Mouse (Mus musculus): ENCODE results near the gene Gfi1. TPM values are rescaled to one million over a fixed set of nuclear protein-coding genes. Genes with fewer than 3 reads are reported as not detected.

The Gfi1 gene
- total and polyA plus RNA-seq, 2 experiments from 2014 or later = not detected

DNA sequence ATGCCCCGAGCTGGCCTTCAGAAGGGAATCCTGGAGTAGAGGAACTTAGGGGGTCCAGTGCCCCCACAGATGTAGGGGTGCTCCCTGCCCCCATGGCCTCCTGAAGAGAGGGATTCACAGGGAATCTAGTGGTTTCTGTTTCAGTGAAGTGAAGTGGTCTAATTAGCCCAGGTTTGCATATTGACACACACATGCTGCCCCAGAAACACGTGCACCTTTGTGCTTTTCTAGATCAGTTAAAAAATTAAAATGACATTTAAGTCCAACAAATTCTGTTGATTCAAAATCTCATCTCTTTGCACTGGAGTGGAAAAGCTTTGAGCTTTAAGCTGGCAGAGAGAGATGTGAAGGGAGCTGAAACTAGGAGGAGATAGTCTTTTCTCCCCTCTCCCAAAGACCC lies 6.0 kb upstream of the Gfi1 start:
- no peaks in the 10 kb centered on the region for H3K4me1 ChIP-seq (ENCODE audit: insufficient read depth)
- DNase-seq = no peak
- ATAC-seq = no peak
- no peak overlapping the region for H3K9ac ChIP-seq
- no peak overlapping the region for H3K4me2 ChIP-seq (ENCODE audit: low read depth)
- H3K36me3 ChIP-seq (ENCODE audit: insufficient read depth) = no peaks in the 10 kb centered on the region
- H3K9me3 ChIP-seq (ENCODE audit: low read length) = no peaks in the 10 kb centered on the region
- H3K27me3 ChIP-seq (ENCODE audit: insufficient read depth, low read length) = peaks cover 38% of the 10 kb centered on the region
- TF ChIP-seq CTCF (IDR thresholded peaks at IDR 0.05; ENCODE audit: low read depth) = no peak
- H3K27ac ChIP-seq (ENCODE audit: low read depth, low read length) = no peak overlapping the region
- 30% methylated on average over 2 of the region's 2 CpGs for WGBS
- H3K4me3 ChIP-seq (ENCODE audit: low read depth, low read length) = no peak overlapping the region

DNA sequence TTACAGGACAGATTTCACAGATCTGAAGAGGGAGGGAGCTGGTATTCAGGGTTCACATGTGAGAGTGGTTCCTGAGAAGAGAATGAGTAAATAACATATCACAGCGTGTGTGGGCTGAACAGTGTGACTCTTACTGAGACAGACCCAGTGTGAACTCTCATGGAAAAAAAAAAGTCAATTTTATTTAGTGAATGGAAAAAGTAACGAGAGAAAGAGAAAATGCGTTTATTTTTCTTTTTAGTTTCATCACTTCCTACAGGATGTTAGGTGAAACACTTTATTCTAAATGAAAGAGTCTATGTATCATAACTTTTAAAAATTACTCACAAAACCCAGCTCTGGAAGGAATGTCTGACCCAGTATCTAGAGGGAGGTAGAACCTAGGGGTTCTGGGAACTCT lies 5.6 kb upstream of the Gfi1 start:
- ATAC-seq = no peak
- H3K9ac ChIP-seq = no peak overlapping the region
- no peaks in the 10 kb centered on the region for H3K9me3 ChIP-seq (ENCODE audit: low read length)
- H3K4me2 ChIP-seq (ENCODE audit: low read depth) = no peak overlapping the region
- no peak overlapping the region for H3K4me3 ChIP-seq (ENCODE audit: low read depth, low read length)
- H3K27me3 ChIP-seq (ENCODE audit: insufficient read depth, low read length) = peaks cover 43% of the 10 kb centered on the region
- H3K36me3 ChIP-seq (ENCODE audit: insufficient read depth) = no peaks in the 10 kb centered on the region
- TF ChIP-seq CTCF (IDR thresholded peaks at IDR 0.05; ENCODE audit: low read depth) = no peak
- H3K4me1 ChIP-seq (ENCODE audit: insufficient read depth) = no peaks in the 10 kb centered on the region
- 54% methylated on average over 3 of the region's 3 CpGs for WGBS
- no peak for DNase-seq
- no peak overlapping the region for H3K27ac ChIP-seq (ENCODE audit: low read depth, low read length)

DNA sequence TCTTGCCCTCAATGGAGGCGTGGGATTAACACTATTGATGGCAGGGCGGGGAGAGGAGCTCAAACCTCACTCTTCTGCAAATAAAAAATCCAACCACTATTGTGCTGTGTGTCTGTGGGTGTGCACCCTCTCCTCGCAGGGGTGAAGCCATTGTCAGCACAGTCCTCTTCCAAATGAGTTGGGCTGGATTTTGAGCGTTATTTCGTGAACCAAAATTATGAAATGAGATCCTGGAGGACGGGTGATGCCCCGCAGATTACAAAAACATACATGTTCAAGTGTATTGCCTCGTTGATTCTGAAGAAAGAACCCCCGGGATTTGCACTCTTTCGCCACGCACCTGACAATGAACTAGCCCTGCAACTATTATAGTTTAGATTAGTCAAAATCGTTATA lies 1.2 kb upstream of the Gfi1 start:
- peak overlapping the region; percentile 14; the same call in 1 of the 2 replicates for H3K4me3 ChIP-seq (ENCODE audit: low read depth, low read length)
- no peaks in the 10 kb centered on the region for H3K9me3 ChIP-seq (ENCODE audit: low read length)
- ATAC-seq = no peak
- peaks cover 77% of the 10 kb centered on the region for H3K27me3 ChIP-seq (ENCODE audit: insufficient read depth, low read length)
- no peak overlapping the region for H3K9ac ChIP-seq
- H3K4me2 ChIP-seq (ENCODE audit: low read depth) = no peak overlapping the region
- peak; percentile 24 for DNase-seq
- WGBS = 14% methylated on average over 12 of the region's 12 CpGs
- H3K36me3 ChIP-seq (ENCODE audit: insufficient read depth) = no peaks in the 10 kb centered on the region
- H3K4me1 ChIP-seq (ENCODE audit: insufficient read depth) = no peaks in the 10 kb centered on the region
- no peak overlapping the region for H3K27ac ChIP-seq (ENCODE audit: low read depth, low read length)
- TF ChIP-seq CTCF (IDR thresholded peaks at IDR 0.05; ENCODE audit: low read depth) = no peak

DNA sequence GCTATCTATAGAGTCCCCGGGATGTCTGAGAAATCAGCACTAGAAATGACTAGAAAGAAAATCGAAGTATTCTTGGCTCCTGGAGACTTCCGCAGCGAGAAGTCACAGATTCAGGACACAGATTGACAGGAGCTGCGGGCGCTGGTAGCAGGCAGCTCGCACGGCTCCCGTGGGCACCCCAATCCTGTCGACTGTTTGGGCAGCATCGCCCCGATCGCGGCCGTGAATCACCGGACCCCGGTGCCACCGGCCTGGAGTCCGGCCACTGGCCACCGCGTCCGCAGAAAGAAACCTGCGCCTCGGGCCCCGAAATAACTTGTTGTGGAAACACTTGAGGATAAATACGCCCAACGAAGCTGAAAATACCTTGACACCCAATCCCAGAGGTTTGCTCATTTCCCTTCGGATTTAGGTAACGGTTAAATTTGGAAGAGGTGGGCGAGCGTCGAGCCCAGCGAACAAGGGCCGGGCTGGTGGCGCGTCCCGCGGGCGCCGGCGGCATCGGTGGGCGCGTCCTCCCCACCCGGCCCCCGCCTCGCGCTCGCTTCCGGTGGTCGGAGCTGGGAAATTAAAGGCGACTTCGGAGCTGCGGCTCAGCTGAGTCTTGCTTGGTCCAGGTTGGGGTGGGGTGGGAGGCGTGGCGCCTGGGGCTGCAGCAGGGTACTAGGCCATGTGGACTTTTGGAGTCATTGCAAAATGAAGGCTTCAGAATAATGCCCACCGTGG lies 608 bp upstream of the Gfi1 start:
- DNase-seq = peak; percentile 25

DNA sequence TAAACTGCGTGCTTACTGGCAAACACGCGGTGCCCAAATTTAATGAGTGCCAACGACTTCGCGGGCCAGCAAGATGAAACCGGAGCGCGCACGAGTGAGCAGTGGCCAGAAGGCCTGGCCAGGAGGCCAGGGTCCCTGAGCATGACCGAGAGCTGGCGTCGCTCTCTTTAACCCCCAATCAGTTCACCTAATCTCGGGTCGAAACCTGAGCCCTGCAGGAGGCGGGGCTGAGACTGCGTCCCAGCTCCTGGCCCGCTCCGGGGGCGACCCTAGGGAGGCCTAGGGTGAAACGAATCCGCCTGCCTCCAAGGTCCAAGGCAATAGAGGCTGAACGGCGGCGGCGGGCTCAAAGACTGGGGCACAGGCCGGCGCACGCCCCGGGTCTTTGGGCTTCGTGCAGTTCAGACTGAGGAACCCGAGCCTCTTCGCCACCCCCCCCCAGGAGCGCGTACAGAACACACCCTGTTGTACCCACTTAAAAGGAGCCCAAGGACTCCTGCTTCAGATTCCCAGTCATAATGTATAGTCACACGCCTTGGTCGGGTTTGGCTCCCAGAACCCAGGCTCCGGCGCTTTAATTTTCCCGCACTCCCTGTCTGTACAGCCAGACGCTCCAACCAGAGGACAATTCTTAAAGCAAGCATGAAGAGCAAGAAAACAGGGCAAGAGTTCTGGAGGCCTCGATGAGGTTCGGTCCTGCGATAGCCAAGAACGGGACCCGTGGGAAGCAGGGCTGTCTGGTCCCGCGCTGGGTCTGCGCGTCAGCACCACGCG lies 988 bp downstream of the Gfi1 start:
- under 1% methylated on average over 52 of the region's 52 CpGs for WGBS
- Histone ChIP-seq H3K9ac (no peak overlapping the region), H3K9me3 (ENCODE audit: low read length) (no peaks in the 10 kb centered on the region), H3K4me3 (ENCODE audit: low read depth, low read length) (peak overlapping the region; percentile 11; the same call in 1 of the 2 replicates), H3K4me1 (ENCODE audit: insufficient read depth) (0 out of 2 replicates have a peak, but pooled peaks cover 8% of the 10 kb centered on the region), H3K27me3 (ENCODE audit: insufficient read depth, low read length) (peaks cover 79% of the 10 kb centered on the region), H3K36me3 (ENCODE audit: insufficient read depth) (no peaks in the 10 kb centered on the region), H3K27ac (ENCODE audit: low read depth, low read length) (no peak overlapping the region), H3K4me2 (ENCODE audit: low read depth) (peak overlapping the region; percentile 10; the same call in 1 of the 2 replicates)
- ATAC-seq = no peak
- peak; percentile 45 for DNase-seq
- no peak for TF ChIP-seq CTCF (IDR thresholded peaks at IDR 0.05; ENCODE audit: low read depth)

More for the DNA sequence above, 608 bp upstream of the Gfi1 start:
- ATAC-seq = no peak
- Histone ChIP-seq H3K4me1 (ENCODE audit: insufficient read depth) (0 out of 2 replicates have a peak, but pooled peaks cover 2% of the 10 kb centered on the region), H3K4me2 (ENCODE audit: low read depth) (peak overlapping the region; percentile 26), H3K4me3 (ENCODE audit: low read depth, low read length) (peak overlapping the region; percentile 14), H3K27me3 (ENCODE audit: insufficient read depth, low read length) (peaks cover 83% of the 10 kb centered on the region), H3K27ac (ENCODE audit: low read depth, low read length) (no peak overlapping the region), H3K36me3 (ENCODE audit: insufficient read depth) (no peaks in the 10 kb centered on the region), H3K9ac (no peak overlapping the region), H3K9me3 (ENCODE audit: low read length) (no peaks in the 10 kb centered on the region)
- no peak for TF ChIP-seq CTCF (IDR thresholded peaks at IDR 0.05; ENCODE audit: low read depth)
- WGBS = under 1% methylated on average over 57 of the region's 57 CpGs

DNA sequence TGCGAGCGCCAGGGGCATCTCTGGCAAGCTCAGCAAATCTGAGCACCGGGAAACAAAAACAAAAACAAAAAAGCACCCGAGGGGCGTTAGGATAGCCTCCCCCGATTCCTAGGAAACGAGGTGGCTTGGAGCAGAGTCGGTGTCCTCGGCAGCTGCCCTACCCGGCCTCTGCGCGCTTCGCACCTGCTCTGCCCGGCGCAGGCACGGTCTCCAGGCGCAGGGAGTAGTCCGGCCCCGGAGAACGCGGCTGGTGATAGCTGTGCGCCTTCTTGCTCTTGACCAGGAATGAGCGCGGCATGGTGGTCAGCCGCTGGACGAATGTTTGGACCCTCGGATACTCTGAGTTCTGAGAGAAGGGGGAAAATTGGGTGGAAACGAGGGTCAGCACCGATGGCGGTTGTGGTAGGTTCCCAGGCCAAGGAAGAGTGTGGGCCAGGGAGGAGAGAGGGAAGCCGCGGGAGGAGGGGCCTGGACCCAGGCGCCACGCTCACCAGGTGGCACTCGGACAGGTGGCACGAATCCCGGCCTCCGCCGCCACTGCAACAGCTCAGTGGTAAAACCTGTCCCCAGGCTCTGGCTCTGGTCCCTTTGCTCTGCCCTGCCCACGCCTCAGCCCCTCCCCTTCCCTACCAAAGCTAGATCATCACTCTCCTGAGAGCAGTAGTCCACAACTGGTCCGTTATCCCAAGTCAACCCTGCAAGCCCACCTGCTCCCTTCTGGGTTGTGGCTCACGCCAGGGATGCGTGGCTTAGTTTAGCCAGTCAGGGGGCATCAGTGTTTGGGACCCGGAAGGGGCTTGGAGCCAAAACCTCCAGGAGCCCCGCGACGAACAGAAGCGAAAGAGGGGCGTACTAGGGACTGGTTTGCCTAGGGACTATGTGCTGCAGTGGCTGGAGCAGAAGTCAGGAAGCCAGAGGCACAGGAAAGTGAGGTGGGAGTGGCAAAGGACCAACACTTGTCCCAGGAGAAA lies 2.0 kb downstream of the Gfi1 start:
- 0 out of 2 replicates have a peak, but pooled peaks cover 8% of the 10 kb centered on the region for H3K4me1 ChIP-seq (ENCODE audit: insufficient read depth)
- TF ChIP-seq CTCF (IDR thresholded peaks at IDR 0.05; ENCODE audit: low read depth) = no peak
- no peak overlapping the region for H3K4me3 ChIP-seq (ENCODE audit: low read depth, low read length)
- DNase-seq (peak; percentile 15), ATAC-seq (no peak)
- H3K27me3 ChIP-seq (ENCODE audit: insufficient read depth, low read length) = peaks cover 83% of the 10 kb centered on the region
- no peak overlapping the region for H3K9ac ChIP-seq
- peak overlapping the region; percentile 24 for H3K4me2 ChIP-seq (ENCODE audit: low read depth)
- 2% methylated on average over 49 of the region's 49 CpGs for WGBS
- H3K36me3 ChIP-seq (ENCODE audit: insufficient read depth) = no peaks in the 10 kb centered on the region
- H3K27ac ChIP-seq (ENCODE audit: low read depth, low read length) = no peak overlapping the region
- H3K9me3 ChIP-seq (ENCODE audit: low read length) = no peaks in the 10 kb centered on the region
